Mouse (Mus musculus): ENCODE measurements around the gene Gm28038.

The Gm28038 gene

GRCm38 (mm10) chr2:30257699-30258460 lies 23.0 kb upstream of the Gm28038 start:
- DNase-seq, result no peak

GRCm38 (mm10) chr2:30258600-30258999 lies 22.2 kb upstream of the Gm28038 start:
- peak; percentile 55 for DNase-seq

GRCm38 (mm10) chr2:30259131-30260064 lies 21.4 kb upstream of the Gm28038 start:
- no peak for DNase-seq

- no peak for DNase-seq
These were observed 19.6 kb upstream of the Gm28038 start for GRCm38 (mm10) chr2:30261064-30261736.

- DNase-seq, result no peak
These were observed 18.7 kb upstream of the Gm28038 start for GRCm38 (mm10) chr2:30261921-30262839.

GRCm38 (mm10) chr2:30262840-30263441 lies 17.9 kb upstream of the Gm28038 start:
- peak; percentile 66 for DNase-seq

- no peak for DNase-seq
These were observed 17.0 kb upstream of the Gm28038 start for GRCm38 (mm10) chr2:30263811-30264210.

- no peak for DNase-seq
These were observed 15.9 kb upstream of the Gm28038 start for GRCm38 (mm10) chr2:30264671-30265519.

GRCm38 (mm10) chr2:30265767-30266253 lies 15.0 kb upstream of the Gm28038 start, which contains the start of gene Phyhd1:
Gene Phyhd1 (plus strand): TSS chr2:30266203.
- DNase-seq, result peak; percentile 78

GRCm38 (mm10) chr2:30266392-30266941 lies 14.4 kb upstream of the Gm28038 start:
- peak; percentile 73 for DNase-seq

- DNase-seq, result no peak
These were observed 13.4 kb upstream of the Gm28038 start for GRCm38 (mm10) chr2:30267466-30267865.

- DNase-seq, result no peak
These were observed 12.5 kb upstream of the Gm28038 start for GRCm38 (mm10) chr2:30268371-30268770.

GRCm38 (mm10) chr2:30269241-30269990 lies 11.4 kb upstream of the Gm28038 start:
- no peak for DNase-seq

- peak; percentile 68 for DNase-seq
These were observed 10.7 kb upstream of the Gm28038 start for GRCm38 (mm10) chr2:30270134-30270533.

- no peak for DNase-seq
These were observed 808 bp downstream of the Gm28038 start for GRCm38 (mm10) chr2:30281651-30282050.

- DNase-seq, result no peak
These were observed 2.4 kb downstream of the Gm28038 start for GRCm38 (mm10) chr2:30283193-30283592.

GRCm38 (mm10) chr2:30285004-30285403 lies 4.2 kb downstream of the Gm28038 start:
- no peak for DNase-seq

- DNase-seq, result no peak
These were observed 4.8 kb downstream of the Gm28038 start for GRCm38 (mm10) chr2:30285416-30286181.
